Mouse (Mus musculus) stomach, postnatal 0 days (tissue): Measurements from ENCODE around the gene Gm6525.

Experiments used
- CTCF ChIP-seq: IDR thresholded peaks from 2 replicates; pipeline ENCODE4 v1.5.1; 2016; ENCODE audit warnings: antibody characterized with exemption, low read depth, mild to moderate bottlenecking, moderate library complexity
- EP300 ChIP-seq: optimal IDR thresholded peaks from 2 replicates; pipeline ENCODE3; 2016; ENCODE audit warnings: antibody characterized with exemption

- TF ChIP-seq EP300 (no peak), CTCF (no peak)
These were observed 26.9 kb downstream of the Gm6525 start for GRCm38 (mm10) chr3:84200559-84201420.
